Mouse (Mus musculus) lung, postnatal 25 days (tissue): ENCODE data around the gene Fyb2.

ENCODE experiments used
- DNase-seq: peaks from one replicate; pipeline ENCODE4 v3.0.0; 2022; ENCODE audit warnings: low spot score

Fyb2 gene

DNA sequence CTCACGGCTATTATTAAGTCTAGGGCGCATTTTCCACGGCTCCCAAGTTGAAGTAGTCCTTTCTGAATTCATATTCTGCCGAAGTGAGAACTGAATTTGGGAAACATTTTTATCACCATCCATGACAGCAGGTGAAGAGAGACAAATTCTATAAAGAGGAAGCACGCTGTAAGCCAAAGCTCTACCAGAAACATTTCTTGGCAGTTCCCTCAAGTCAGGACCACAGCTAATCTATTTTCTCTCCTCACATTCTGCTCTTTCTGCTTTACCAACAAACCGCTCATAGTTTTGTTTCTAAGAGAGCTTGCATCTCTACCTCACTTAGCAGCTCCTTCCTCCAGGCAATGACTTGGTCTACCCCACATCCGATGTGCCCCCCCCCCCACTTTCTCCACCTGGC lies 100.5 kb downstream of the Fyb2 start:
- DNase-seq, result no peak

- DNase-seq, result peak; percentile 5
Measured at GRCm38 (mm10) chr4:105015496-105015895, 102.2 kb downstream of the Fyb2 start.

DNA sequence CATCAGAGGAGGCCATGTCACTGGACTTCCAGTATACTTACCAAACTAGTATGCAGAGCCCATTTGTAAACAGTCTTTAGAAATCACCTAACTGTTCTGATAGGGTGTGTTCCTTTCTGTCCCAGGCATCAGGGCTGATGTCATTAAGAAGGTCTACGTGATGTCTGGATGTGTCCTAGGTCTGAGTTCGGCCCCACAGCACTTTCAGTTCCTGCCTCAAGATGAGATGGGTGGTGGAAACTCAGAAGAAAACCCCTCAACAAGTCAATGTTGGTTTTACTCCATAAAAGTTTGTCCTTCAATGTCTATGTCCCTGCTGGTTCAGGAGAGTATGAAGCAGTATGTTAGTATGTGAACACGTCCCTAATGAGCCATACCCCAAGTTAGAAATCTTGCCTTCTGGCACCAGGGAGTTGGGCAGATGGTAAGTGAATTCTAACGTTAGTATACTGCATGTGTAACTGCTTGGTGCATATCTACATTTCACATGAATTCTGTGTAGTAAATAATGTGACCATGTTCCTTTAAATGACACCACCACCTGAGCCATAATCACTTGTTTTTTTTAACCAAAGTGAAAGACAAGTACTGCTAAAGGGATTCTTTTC lies 102.9 kb downstream of the Fyb2 start:
- no peak for DNase-seq

GRCm38 (mm10) chr4:105027278-105027677 lies 114.0 kb downstream of the Fyb2 start:
- DNase-seq, result no peak

DNA sequence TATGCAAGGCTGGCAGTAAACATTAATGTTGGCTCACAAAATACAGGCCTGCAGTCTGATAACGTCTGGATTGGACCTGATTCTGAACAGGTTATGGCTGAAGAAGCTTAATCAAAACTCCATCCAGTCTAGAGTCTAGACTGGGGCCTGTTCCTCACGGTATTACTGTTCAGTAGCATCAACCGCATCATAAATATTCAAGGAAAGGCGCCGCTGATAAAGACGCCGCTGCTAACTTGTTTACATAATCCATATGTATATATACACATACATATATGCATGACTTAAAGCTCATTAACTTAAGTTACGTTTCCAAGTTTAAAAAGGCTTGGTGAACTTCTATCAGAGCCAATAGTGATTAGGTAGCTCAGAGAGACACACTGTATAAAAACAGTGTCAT lies 117.8 kb downstream of the Fyb2 start:
- no peak for DNase-seq

- no peak for DNase-seq
Measured at GRCm38 (mm10) chr4:105033153-105033552, 119.9 kb downstream of the Fyb2 start.

GRCm38 (mm10) chr4:105034259-105034658 lies 121.0 kb downstream of the Fyb2 start:
- DNase-seq, result peak; percentile 14

DNA sequence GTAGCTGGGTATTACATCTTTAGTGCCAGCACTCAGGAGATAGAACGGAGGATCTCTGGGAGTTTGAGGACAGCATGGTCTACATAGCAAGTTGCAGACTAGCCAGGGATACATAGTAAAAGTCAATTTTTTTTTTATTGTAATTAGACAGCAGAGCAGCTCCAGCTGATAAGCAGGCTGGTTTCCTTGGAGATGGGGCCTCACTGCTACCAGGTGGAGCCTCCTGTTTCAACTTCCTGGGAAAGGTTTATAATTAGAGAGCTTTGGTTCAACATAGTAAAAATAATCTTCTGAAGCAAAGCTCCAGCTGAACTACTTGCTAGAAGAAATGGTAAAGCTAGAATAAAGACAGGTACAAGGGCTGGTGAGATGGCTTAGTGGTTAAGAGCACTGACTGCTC lies 136.8 kb downstream of the Fyb2 start:
- no peak for DNase-seq

DNA sequence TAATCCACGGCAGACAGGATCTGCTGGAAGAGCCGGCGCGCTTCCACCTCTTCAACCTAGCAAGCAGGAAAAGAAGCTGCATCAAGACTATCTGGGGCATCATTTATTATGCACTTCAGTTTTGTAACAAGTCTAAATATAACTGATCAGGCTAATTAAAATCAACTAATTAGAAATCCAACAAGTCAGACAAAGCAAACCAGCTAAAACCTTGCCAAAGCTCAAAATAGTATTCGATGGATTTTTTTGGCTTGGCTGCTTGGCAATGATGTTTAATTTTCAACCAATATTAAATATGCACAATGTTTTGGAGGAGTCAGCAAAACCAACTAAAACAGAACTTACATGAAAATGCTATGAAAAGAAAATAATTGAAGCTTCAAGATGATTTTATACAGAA lies 138.0 kb downstream of the Fyb2 start:
- no peak for DNase-seq
